Mouse (Mus musculus) CH12.LX (cell line): Measurements from ENCODE around the gene Kcna6.

Source experiments
- CHD1 ChIP-seq: IDR thresholded peaks from 2 replicates; pipeline ENCODE4 v1.6.1; 2012; ENCODE audit warnings: low read depth, low read length, improper control_type of control experiment, inconsistent platforms
- CTCF ChIP-seq, 2 experiments: IDR thresholded peaks in 1 of 2; conservative IDR thresholded peaks in 1 of 2; 2 replicates each; pipeline ENCODE4 v1.5.1; 2011 to 2012; ENCODE audit warnings: low read depth in 2 of 2, low read length in 2 of 2, improper control_type of control experiment in 1 of 2, inconsistent platforms in 1 of 2, mild to moderate bottlenecking in 1 of 2, moderate library complexity in 1 of 2
- POLR2A ChIP-seq: IDR thresholded peaks from 2 replicates; pipeline ENCODE4 v1.6.1; 2011; ENCODE audit warnings: low read depth, mild to moderate bottlenecking, improper control_type of control experiment, low read length
- USF1 ChIP-seq: IDR thresholded peaks from 2 replicates; pipeline ENCODE4 v1.6.1; 2014; ENCODE audit warnings: low read depth, mild to moderate bottlenecking, inconsistent platforms, low read length, improper control_type of control experiment

DNA sequence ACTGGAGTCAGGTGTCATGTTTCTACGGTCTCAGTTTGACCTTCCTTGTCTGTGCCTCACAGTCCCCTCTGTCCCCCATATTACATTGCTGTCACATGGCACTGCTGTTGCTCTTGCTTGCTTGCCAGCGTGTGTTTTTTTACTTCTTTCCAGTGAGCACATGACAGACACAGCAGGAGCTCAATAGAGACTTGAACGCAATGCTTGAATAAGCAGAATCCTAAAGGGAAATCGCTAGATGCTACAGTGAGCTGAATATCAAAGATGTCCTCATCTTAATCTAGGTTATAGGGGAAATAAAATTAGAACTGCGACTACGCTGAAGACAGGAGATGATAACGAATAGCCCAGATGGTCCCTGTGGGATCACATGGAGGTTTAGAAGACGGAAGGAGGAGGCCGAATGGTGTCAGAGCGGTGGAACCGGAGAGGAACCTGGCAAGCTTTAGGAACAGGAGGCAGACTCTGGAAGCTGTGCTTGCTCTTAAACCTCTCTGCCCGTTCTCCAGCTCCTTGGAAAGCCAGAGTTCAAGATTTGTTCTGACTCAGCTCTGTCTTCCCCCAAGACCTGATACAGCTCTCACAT is 29.8 kb upstream of the Kcna6 start:
- TF ChIP-seq POLR2A: no peak
- TF ChIP-seq USF1: no peak
- TF ChIP-seq CTCF (conservative IDR thresholded peaks at IDR 0.05 in 1 of 2, IDR thresholded peaks at IDR 0.05 in 1 of 2; ENCODE audit: low read depth in 2 of 2, low read length in 2 of 2): no peak
- TF ChIP-seq CHD1: no peak
